Mouse (Mus musculus) cerebellum, adult 11-12 months (tissue): ENCODE measurements at regions not wholly inside any gene's neighbourhood (a gene's known extent, or its start where the extent isn't known, plus 50 kb on each side); places are given as distances from the start of the nearest gene placed in this dataset.
"Not testable (repeated sequence)": the region's sequence is repeated elsewhere in the genome, so short reads cannot be mapped to it uniquely, and the experiment has no call there.

Experiments used
- DNase-seq: peaks from one replicate; pipeline ENCODE4 v3.0.0; 2022

GRCm38 (mm10) chr13:96327707-96328106, 60.4 kb upstream of the Poc5 start:
- DNase-seq = no peak

GRCm38 (mm10) chr13:96324636-96325035, 63.5 kb upstream of the Poc5 start:
- no peak for DNase-seq

GRCm38 (mm10) chr13:96317161-96317560, 70.9 kb upstream of the Poc5 start:
- not testable (repeated sequence) for DNase-seq

GRCm38 (mm10) chr13:96313241-96313640, 74.9 kb upstream of the Poc5 start:
- DNase-seq = no peak

GRCm38 (mm10) chr13:96302495-96302894, 85.6 kb upstream of the Poc5 start:
- DNase-seq = no peak

GRCm38 (mm10) chr13:96287797-96288196, 100.3 kb upstream of the Poc5 start:
- DNase-seq = no peak

- DNase-seq = no peak
Measured at GRCm38 (mm10) chr13:96269946-96270345, 118.1 kb upstream of the Poc5 start.

- no peak for DNase-seq
Measured at GRCm38 (mm10) chr13:96256001-96256400, 123.6 kb upstream of the Sv2c start.

- no peak for DNase-seq
Measured at GRCm38 (mm10) chr13:96254391-96254790, 122.0 kb upstream of the Sv2c start.

- no peak for DNase-seq
Measured at GRCm38 (mm10) chr13:96220763-96221162, 88.4 kb upstream of the Sv2c start.

GRCm38 (mm10) chr13:96215496-96215895, 83.1 kb upstream of the Sv2c start:
- peak; percentile 5 for DNase-seq

- peak; percentile 62 for DNase-seq
Measured at GRCm38 (mm10) chr13:96215046-96215445, 82.7 kb upstream of the Sv2c start.

GRCm38 (mm10) chr13:96206072-96206471, 73.7 kb upstream of the Sv2c start:
- DNase-seq = no peak

- DNase-seq = no peak
Measured at GRCm38 (mm10) chr13:96188618-96189017, 56.2 kb upstream of the Sv2c start.
